Mouse (Mus musculus) forebrain, embryonic 13.5 days (tissue): Measurements from ENCODE around the gene Dynlt1f. TPM values are rescaled to one million over a fixed set of nuclear protein-coding genes. Genes with fewer than 3 reads are reported as not detected.
"Not testable (repeated sequence)": the region's sequence is repeated elsewhere in the genome, so short reads cannot be mapped to it uniquely, and the experiment has no call there.

Experiments used
- ATAC-seq: fragments of 200-750 bp; cut with Nextera tagmentation; 2 replicates; pipeline ENCODE4 v1.8.0; 2017
- H3K27ac ChIP-seq: fragments of 300-500 bp; sonication (generic); 2 replicates; pipeline ENCODE4 v1.5.1; 2015; ENCODE audit warnings: inconsistent platforms, mild to moderate bottlenecking, moderate library complexity
- H3K27me3 ChIP-seq: fragments of 300-500 bp; sonication (generic); 2 replicates; pipeline ENCODE4 v1.6.1; 2015; ENCODE audit warnings: mild to moderate bottlenecking, inconsistent platforms
- H3K36me3 ChIP-seq: fragments of 300-500 bp; sonication (generic); 2 replicates; pipeline ENCODE4 v1.6.1; 2015; ENCODE audit warnings: mild to moderate bottlenecking, inconsistent platforms; ENCODE audit not compliant: poor library complexity, severe bottlenecking
- H3K4me1 ChIP-seq: fragments of 300-500 bp; sonication (generic); 2 replicates; pipeline ENCODE4 v1.6.1; 2015; ENCODE audit warnings: inconsistent platforms
- H3K4me2 ChIP-seq: fragments of 300-500 bp; sonication (generic); 2 replicates; pipeline ENCODE4 v1.6.1; 2015; ENCODE audit warnings: inconsistent platforms, mild to moderate bottlenecking, moderate library complexity
- H3K4me3 ChIP-seq: fragments of 300-500 bp; sonication (generic); 2 replicates; pipeline ENCODE4 v1.5.1; 2015; ENCODE audit warnings: mild to moderate bottlenecking, inconsistent platforms
- H3K9ac ChIP-seq: fragments of 300-500 bp; sonication (generic); 2 replicates; pipeline ENCODE4 v1.6.1; 2015; ENCODE audit warnings: mild to moderate bottlenecking, inconsistent platforms
- H3K9me3 ChIP-seq: fragments of 300-500 bp; sonication (generic); replicated peaks from 2 replicates; pipeline ENCODE4 v1.6.1; 2016; ENCODE audit warnings: inconsistent platforms
- WGBS: fragments of 180-500 bp; shearing (Covaris S2); methylation state at CpG from one replicate; pipeline ENCODE4 v1.1.7; 2015; 5-methylcytosine and 5-hydroxymethylcytosine counted together
- polyA plus RNA-seq: library from polyadenylated mRNA; unstranded; fragments of >200 nt; fragmentation: Nextera tagmentation; extraction: Ambion mirVana; gene quantifications from 2 replicates; pipeline ENCODE4 v1.2.1, GENCODE M21; 2015

Gene Dynlt1f
- polyA plus RNA-seq, 1 experiment from 2014 or later: 334 TPM

GRCm38 (mm10) chr17:6656471-6656870 is 771 bp upstream of the Dynlt1f start:
- not testable (repeated sequence) for H3K9me3 ChIP-seq, H3K4me1 ChIP-seq, H3K27me3 ChIP-seq, H3K36me3 ChIP-seq, H3K9ac ChIP-seq, H3K27ac ChIP-seq, ATAC-seq, H3K4me2 ChIP-seq, H3K4me3 ChIP-seq
- 96% methylated on average over 1 of the region's 3 CpGs for WGBS

DNA sequence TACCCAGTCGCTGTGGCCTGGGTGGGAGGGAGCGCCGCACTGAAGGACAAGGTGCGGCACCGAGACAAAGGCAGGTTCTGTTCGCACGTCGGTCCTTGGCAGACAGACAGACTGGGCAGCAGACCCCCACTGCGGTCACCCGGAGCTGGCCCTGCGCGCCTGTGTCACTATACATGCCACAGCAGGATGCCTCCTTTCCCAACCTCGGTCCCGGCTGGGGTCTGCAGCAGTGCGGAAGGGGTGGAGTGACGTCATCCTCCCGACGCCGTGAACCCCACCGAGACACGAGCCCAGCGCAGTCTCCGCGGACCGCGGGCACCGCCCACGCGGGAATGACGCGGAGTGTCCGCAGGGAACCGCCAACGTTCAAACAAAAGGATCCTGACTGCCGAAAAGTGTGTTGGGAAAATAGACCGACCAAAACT is 601 bp downstream of the Dynlt1f start:
- H3K4me3 ChIP-seq: peak overlapping the region; percentile 44
- H3K9me3 ChIP-seq, H3K4me1 ChIP-seq, H3K36me3 ChIP-seq, H3K27me3 ChIP-seq: not testable (repeated sequence)
- ATAC-seq: peak; percentile 94
- peak overlapping the region; percentile 76 for H3K27ac ChIP-seq
- peak overlapping the region; percentile 65 for H3K9ac ChIP-seq
- WGBS: 0% methylated on average over 36 of the region's 36 CpGs
- H3K4me2 ChIP-seq: peak overlapping the region; percentile 50

- ATAC-seq, H3K9me3 ChIP-seq, H3K27me3 ChIP-seq, H3K9ac ChIP-seq, H3K4me3 ChIP-seq, H3K4me1 ChIP-seq, H3K36me3 ChIP-seq, H3K27ac ChIP-seq, H3K4me2 ChIP-seq: not testable (repeated sequence)
- WGBS: 84% methylated on average over 4 of the region's 5 CpGs
Measured at GRCm38 (mm10) chr17:6653341-6653946, 2.3 kb downstream of the Dynlt1f start.

DNA sequence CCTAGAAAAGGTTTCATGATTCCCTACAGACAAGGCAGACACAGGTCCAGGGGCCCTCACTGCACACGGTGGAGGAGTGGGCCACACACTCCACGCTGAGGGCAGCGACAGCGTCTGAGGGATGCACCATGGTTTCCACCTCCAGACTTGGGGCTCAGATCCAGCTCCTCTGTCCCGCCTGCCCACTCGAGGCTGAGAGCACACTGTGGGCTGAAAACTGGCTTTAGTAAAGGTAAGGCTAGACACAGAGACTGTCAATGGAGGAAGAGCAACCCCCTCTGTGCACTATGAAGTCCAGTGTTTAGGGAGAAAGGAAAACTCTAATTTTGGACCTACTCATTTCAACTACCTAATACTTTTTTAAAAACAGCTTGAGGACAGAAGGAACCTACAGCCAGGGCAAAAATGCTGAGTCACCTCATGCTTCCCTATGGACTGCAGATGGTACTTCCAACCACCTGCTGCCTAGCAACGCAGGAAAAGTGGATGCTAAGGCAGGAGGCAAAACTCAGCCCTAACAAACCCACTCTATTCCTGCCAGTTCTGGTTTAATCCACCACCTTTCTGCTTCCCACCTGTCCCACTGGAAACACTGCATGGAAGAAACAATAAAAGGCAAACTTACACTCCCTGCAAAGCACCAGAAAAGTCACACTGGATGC is 4.7 kb downstream of the Dynlt1f start:
- H3K4me2 ChIP-seq, H3K27ac ChIP-seq, H3K4me1 ChIP-seq, H3K36me3 ChIP-seq, ATAC-seq, H3K4me3 ChIP-seq, H3K9ac ChIP-seq, H3K9me3 ChIP-seq, H3K27me3 ChIP-seq: not testable (repeated sequence)
- 87% methylated on average over 5 of the region's 7 CpGs for WGBS

GRCm38 (mm10) chr17:6647452-6647851 is 8.2 kb downstream of the Dynlt1f start:
- not testable (repeated sequence) for H3K9ac ChIP-seq, ATAC-seq, H3K4me3 ChIP-seq, H3K4me2 ChIP-seq, H3K27ac ChIP-seq, H3K27me3 ChIP-seq, H3K4me1 ChIP-seq, H3K36me3 ChIP-seq, H3K9me3 ChIP-seq
- WGBS: 93% methylated on average over 3 of the region's 3 CpGs

DNA sequence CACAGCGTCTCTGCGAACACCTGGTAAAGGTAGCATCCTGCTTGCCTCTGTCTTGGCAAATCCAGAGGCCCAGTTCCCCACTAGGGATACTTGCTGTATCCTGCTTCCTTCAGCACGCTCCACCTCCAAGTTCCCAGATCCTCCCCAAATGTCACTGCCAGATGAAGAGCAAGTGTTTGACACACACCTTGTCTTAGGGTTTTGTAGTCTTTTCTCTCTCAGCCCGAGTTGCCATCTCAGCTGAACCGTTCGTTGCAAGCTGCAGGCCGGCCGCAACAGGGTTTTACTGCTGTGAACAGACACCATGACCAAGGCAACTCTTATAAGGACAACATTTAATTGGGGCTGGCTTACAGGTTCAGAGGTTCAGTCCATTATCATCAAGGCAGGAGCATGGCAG is 8.9 kb downstream of the Dynlt1f start:
- H3K4me1 ChIP-seq, H3K27me3 ChIP-seq, H3K9ac ChIP-seq, H3K27ac ChIP-seq, ATAC-seq, H3K9me3 ChIP-seq, H3K36me3 ChIP-seq, H3K4me2 ChIP-seq, H3K4me3 ChIP-seq: not testable (repeated sequence)
- 97% methylated on average over 8 of the region's 8 CpGs for WGBS

- 96% methylated on average over 4 of the region's 4 CpGs for WGBS
- not testable (repeated sequence) for ATAC-seq, H3K9me3 ChIP-seq, H3K27me3 ChIP-seq, H3K9ac ChIP-seq, H3K27ac ChIP-seq, H3K36me3 ChIP-seq, H3K4me1 ChIP-seq, H3K4me3 ChIP-seq, H3K4me2 ChIP-seq
Measured at GRCm38 (mm10) chr17:6645668-6646067, 10.0 kb downstream of the Dynlt1f start.

GRCm38 (mm10) chr17:6644673-6645072 is 11.0 kb downstream of the Dynlt1f start:
- not testable (repeated sequence) for H3K36me3 ChIP-seq, H3K4me1 ChIP-seq, H3K27me3 ChIP-seq, ATAC-seq, H3K4me2 ChIP-seq, H3K9me3 ChIP-seq, H3K9ac ChIP-seq, H3K27ac ChIP-seq, H3K4me3 ChIP-seq
- WGBS: 92% methylated on average over 4 of the region's 4 CpGs

DNA sequence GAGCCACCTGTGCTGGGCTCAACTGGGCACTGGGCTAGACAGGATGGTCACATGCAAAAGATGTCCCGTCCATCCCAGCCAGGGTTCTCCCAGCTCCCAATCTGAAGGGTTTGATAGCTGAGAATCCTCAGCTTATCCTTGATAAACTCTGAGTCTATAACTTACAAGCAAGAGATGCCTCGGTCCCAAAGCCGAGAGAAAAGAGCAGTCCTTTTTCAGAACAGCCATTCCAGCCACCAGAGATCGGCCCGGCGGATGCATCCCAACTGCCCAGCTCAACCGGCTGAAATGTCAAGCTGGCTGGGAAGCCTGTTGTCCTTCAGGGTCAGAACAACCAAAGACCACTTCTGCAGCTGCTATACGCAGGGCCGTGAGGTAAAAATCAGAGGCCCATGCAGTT is 11.5 kb downstream of the Dynlt1f start:
- H3K4me3 ChIP-seq, ATAC-seq, H3K27me3 ChIP-seq, H3K36me3 ChIP-seq, H3K4me1 ChIP-seq, H3K9ac ChIP-seq, H3K27ac ChIP-seq, H3K9me3 ChIP-seq, H3K4me2 ChIP-seq: not testable (repeated sequence)
- 87% methylated on average over 9 of the region's 9 CpGs for whole genome bisulfite sequencing

- H3K9ac ChIP-seq, H3K4me2 ChIP-seq, H3K36me3 ChIP-seq, H3K27me3 ChIP-seq, H3K4me3 ChIP-seq, H3K27ac ChIP-seq, H3K9me3 ChIP-seq, ATAC-seq, H3K4me1 ChIP-seq: not testable (repeated sequence)
- 86% methylated on average over 14 of the region's 14 CpGs for WGBS
Measured at GRCm38 (mm10) chr17:6640771-6641429, 14.8 kb downstream of the Dynlt1f start.

GRCm38 (mm10) chr17:6640044-6640637 is 15.6 kb downstream of the Dynlt1f start:
- H3K9ac ChIP-seq, H3K36me3 ChIP-seq, H3K27ac ChIP-seq, H3K27me3 ChIP-seq, H3K9me3 ChIP-seq, H3K4me3 ChIP-seq, H3K4me2 ChIP-seq, ATAC-seq, H3K4me1 ChIP-seq: not testable (repeated sequence)
- 87% methylated on average over 10 of the region's 10 CpGs for WGBS

DNA sequence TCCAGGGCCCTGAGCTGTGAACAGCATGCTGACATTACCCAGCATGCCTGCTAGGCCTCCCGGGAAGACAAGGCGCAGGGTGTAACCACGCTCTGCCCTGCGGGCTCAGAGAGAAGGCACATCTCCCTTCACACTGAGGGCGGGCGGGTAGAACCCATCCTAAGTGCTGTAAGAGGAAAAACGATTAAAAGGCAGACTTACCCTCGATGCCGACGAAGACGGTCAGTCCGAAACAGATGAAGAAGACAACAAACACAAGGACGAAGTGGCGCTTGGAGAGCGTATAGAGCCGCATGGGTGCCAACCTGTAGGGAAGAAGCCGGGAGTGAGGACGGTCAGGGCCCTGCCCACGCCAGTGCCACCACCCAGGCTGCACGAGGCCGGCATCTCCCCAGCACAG is 16.2 kb downstream of the Dynlt1f start:
- not testable (repeated sequence) for H3K9ac ChIP-seq, H3K27me3 ChIP-seq, H3K27ac ChIP-seq, H3K36me3 ChIP-seq, H3K4me1 ChIP-seq, ATAC-seq, H3K4me2 ChIP-seq, H3K4me3 ChIP-seq, H3K9me3 ChIP-seq
- WGBS: 94% methylated on average over 15 of the region's 21 CpGs
